Mouse (Mus musculus) Muller cell, postnatal 12 days (primary cell): Measurements from ENCODE around the gene Polr3c.
A peak's percentile ranks its signal among the peaks of the same experiment; 100 is the strongest.
"Not testable (repeated sequence)": the region's sequence is repeated elsewhere in the genome, so short reads cannot be mapped to it uniquely, and the experiment has no call there.

Source experiments
- DNase-seq: peaks from one replicate; pipeline ENCODE4 v3.0.0-alpha.2; 2015; ENCODE audit errors: inconsistent ontology term

Polr3c gene

GRCm38 (mm10) chr3:96678456-96678855 lies 49.0 kb downstream of the Polr3c start:
- no peak for DNase-seq

- DNase-seq, result no peak
These were observed 51.7 kb downstream of the Polr3c start for GRCm38 (mm10) chr3:96675690-96676089.

DNA sequence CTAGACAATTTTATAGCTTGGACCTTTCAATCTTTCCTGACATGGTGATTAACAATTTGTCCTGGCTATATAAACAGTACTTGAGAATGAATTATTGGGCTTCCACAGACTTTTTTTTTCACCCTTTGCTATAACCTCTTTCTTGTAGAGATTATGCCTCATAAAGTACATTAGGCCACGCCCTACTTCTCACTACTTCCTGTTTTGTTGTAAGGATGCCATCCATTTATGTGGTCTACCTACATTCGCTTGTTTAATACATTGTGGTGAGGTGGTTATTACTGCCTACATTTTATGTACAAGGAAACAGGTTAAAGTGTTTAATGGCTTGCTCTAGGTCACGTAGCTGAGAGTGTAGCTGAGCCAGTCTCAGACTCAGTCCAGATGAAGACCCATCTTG lies 52.3 kb downstream of the Polr3c start:
- DNase-seq, result no peak

- no peak for DNase-seq
These were observed 53.0 kb downstream of the Polr3c start for GRCm38 (mm10) chr3:96674442-96674841.

DNA sequence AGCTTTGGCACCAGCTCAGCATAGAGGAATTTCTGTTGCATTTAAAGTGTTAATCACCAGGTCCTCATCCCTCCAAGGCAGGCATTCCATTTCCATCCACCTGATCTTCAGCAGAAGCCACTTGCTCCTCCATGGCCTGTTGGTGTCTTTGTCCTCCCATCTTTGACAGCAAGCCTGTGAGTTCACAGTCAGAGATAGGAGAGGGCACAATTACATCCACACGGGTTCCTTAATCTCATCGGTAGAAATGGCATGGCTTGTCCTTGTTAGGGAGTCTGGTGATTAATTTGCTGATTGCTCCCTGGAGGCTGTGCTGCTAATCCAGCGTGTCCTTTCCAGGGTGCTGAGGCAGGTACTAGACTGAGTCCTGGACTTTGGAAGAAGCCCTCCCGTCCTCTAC lies 53.9 kb downstream of the Polr3c start:
- DNase-seq, result no peak

- no peak for DNase-seq
These were observed 55.9 kb downstream of the Polr3c start for GRCm38 (mm10) chr3:96671519-96671918.

DNA sequence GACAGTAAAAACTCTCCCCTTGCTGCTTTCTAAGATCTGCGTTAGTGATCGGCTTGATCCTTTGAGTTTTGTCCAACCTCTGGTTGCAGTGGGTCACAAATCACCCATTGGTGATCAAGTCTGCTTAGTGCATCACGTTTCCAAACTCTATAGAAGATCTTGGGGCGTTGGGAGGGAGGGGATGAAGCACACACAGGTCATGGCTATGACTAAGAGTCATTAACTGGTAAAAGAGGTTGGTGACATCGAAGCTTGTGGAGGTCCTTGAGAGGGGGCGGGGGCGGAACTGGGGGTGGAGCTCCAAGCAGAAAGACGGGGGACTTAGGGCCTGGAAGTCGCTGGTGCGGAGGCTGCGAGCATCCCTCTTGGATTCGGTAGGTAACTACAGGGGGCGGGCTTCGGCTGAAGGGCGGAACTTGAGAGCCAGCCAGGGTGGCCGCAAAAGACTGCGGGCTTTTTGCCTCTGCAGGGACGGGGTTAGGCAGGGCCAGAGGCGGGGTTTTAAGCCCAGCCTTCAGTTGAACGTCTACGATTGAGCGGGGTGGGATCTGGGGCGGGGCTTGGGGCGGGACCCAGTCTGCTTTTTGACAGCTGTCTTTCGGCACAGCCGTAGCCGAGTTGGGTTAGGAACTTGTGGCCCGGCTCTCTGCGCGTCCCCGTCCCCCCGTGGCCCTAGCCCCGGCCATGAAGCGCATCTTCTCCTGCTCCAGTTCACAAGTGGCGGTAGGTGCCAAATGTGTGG lies 57.5 kb downstream of the Polr3c start, which contains the start of gene Ankrd35:
Gene Ankrd35, plus strand, starts transcription at position 405 of the 742 bp plus-strand sequence.
- peak; percentile 92 for DNase-seq

DNA sequence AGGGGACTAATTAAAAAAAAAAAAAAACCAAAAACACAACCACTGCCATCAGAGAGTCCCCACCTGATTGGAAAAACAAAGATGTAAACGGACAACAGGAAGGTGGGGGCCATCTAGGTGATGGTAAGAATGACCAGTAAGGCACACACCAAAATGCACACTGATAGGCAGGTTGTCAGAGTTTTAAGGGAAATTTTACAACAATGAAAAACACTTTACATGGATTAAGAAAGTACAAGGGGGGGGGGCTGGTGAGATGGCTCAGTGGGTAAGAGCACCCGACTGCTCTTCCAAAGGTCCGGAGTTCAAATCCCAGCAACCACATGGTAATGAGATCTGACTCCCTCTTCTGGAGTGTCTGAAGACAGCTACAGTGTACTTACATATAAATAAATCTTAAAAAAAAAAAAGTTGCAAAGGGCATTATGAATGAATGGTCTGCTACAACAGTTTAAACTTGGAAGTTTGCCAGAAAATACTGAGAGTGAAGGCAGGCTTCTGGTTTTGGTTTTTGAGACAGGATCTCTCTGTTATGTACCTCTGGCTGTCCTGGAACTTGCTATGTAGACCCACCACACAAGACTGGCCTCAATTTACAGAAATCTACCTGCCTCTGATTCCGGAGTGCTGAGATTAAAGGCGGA lies 58.9 kb downstream of the Polr3c start:
- DNase-seq, result no peak

- no peak for DNase-seq
These were observed 60.1 kb downstream of the Polr3c start for GRCm38 (mm10) chr3:96667316-96667715.

DNA sequence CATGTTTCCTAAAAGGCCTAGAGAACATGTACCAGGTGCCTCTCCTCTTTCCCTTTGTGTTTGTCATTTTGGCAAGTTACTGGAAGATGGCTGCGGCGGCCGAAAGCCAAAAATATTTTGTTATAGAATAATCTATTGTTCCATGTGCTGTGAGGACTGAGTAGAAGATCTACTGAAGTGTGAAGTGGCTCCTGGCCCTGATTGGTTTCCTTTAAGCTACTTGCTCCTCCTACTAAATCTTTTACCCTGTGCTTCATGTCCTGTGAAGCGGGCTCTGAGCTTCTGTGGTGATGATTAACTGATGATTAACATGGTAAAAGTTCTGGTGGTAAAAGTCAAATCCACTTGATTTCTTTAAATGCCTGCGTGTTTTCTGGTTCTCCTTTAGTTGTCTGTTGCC lies 60.5 kb downstream of the Polr3c start:
- DNase-seq, result no peak

DNA sequence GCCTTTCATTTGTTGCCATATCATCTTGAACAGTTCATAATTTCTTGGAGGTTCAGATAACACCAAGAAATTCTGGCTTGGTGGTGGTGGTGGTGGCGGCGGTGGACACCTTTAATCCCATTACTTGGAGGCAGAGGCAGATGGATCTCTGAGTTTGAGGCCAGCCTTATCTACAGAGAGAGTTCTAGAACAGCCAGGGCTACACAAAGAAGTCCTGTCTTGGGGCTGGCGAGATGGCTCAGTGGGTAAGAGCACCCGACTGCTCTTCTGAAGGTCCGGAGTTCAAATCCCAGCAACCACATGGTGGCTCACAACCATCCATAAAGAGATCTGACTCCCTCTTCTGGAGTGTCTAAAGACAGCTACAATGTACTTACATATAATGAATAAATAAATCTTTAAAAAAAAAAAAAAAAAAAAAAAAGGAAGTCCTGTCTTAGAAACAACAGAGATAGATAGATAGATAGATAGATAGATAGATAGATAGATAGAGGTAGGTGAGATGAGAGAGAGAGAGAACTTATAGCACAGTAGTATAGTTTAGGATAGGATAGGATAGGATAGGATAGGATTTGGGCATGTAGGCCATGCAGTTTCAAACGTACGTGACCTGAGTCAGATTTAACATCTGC lies 61.6 kb downstream of the Polr3c start:
- not testable (repeated sequence) for DNase-seq

DNA sequence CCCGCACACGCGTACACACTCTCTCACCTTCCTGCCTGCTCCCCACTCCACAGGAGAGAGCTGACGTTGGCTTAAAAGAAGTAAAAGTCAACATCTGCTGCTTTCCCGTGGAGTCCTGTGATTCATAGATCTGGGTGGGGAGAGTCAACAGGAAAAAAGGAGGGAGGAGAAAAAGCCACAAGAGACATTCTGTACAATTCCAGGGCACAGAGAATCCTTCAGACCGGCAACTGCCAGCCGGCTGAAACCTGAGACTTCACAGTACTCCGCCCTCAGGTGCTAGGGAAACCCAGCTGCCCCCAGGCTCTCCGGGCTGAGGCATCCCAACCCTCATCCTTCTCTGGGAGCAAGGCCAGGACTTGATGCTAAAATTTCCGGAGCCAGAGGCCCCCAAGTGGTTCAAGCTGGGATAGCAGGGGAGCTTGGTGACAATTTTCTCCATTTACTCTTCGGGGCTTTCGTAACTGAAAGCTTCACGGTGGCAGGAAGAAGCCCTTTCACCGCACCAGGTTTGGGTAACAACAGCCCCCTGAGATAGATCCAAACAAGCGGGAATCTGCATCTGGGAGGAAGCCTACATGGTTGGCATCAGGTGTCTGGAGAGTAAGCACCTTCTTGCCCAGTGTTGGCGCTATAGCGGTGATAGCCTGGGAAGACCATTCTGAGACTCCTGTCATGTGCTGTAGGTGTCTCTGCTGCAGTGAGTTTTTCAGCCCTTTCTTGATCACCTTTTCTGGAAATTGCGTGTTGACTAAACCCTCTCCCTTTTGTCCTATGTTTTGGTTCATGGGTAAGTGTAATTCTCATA lies 63.8 kb downstream of the Polr3c start:
- DNase-seq, result peak; percentile 89

- DNase-seq, result no peak
These were observed 64.6 kb downstream of the Polr3c start for GRCm38 (mm10) chr3:96662731-96663316.
